Mouse (Mus musculus) monocyte, adult 2 months (primary cell): ENCODE results near the gene Ubtd1.
A peak's percentile ranks its signal among the peaks of the same experiment; 100 is the strongest.

ENCODE experiments used
- DNase-seq, 2 experiments: peaks; one replicate each; pipeline ENCODE4 v3.0.0; 2022; ENCODE audit warnings: low spot score in 2 of 2, low read depth in 1 of 2

Ubtd1 gene

DNA sequence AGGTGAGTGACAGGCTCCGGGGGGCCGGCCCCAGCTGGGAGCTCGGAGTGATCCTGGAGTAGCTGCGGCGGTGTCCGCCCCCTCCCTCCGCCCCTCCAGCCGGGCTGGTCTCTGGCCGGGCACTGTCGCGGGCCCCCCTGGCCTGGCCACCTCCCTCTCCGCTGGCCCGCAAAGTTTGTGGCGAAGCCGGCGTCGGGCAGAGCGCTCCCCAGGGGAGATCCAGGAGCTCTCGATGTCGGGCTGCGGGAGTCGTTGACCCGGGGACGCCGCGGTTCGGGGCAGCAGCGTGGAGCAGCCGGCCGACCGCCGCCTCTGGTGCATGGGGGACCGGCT, at the start of gene Ubtd1:
Gene Ubtd1 (plus strand): TSS at position 169 of the 333 bp plus-strand sequence.
- DNase-seq, result no peak

DNA sequence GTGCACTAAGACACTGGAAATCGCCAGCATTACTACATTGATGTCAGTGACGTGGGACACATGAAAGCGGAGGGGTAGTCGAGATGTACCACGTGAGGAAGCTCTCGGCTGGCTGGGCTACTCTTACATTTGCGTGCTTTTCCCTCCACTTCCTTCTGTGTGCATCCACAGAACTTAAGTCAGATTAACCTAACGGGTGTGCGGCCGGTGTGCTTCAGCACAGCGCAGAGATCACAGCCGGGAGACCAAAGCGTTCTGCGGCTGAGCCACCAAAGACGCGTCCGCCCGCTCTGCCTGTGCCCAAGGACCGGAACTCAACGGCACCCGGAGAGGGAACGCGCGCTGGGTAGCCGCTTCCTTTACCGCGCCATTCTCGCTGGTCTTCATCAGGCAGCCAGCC, 48.9 kb upstream of the Ubtd1 start:
- no peak for DNase-seq

GRCm38 (mm10) chr19:41933179-41934086, 48.1 kb upstream of the Ubtd1 start, which contains the start of the genes Exosc1 and Zdhhc16:
Exosc1 (minus strand) TSS chr19:41933423.
Zdhhc16 (plus strand) TSS chr19:41933480.
- DNase-seq, result peak; percentile 92 to 95

GRCm38 (mm10) chr19:41934124-41934523, 47.4 kb upstream of the Ubtd1 start:
- DNase-seq, result no peak

GRCm38 (mm10) chr19:41935921-41936320, 45.6 kb upstream of the Ubtd1 start:
- no peak for DNase-seq

DNA sequence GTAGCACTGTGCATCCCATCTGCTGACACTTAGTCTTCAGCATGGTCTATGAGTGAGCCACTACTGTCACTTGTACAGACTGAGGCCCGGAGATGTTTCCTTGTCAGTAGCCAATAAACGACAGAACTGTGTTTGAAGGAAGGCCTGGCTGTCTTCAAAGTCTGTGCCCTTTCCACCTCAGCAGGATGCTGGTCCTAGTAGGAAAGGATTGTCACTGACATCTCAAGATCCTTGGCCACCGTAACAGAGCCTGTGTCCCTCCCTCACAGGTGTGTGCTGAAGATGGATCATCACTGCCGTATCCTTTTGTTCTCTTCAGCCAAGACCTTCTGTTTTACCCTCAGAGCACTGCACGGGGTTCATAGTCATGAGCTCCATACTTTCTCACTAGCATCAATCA, 43.0 kb upstream of the Ubtd1 start:
- DNase-seq, result no peak

DNA sequence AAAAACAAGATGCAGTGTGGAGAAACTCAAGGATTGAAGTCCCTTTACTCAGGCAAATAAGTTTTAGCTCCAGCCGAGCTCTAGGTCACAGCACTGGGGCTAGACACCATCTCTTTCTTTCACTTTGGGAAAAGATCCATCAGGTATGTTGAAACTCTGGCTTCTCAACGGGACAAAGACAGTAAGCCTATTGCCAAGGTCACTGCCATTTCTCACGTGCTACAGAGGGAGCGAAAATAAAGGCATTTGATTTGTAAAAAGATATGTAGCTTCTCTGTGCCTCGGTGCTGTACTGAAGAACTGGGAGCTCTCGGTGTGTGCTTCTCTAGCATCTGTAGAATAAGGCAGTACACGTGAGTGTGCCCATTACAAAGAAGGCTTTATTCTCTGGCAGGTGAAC, 37.7 kb upstream of the Ubtd1 start:
- DNase-seq, result no peak

GRCm38 (mm10) chr19:41952287-41952686, 29.3 kb upstream of the Ubtd1 start:
- no peak for DNase-seq

- DNase-seq, result no peak
These were observed 28.0 kb upstream of the Ubtd1 start for GRCm38 (mm10) chr19:41953574-41953973.

GRCm38 (mm10) chr19:41969618-41970017, 11.9 kb upstream of the Ubtd1 start:
- DNase-seq, result no peak

GRCm38 (mm10) chr19:41973891-41974794, 7.4 kb upstream of the Ubtd1 start:
- DNase-seq, result no peak

DNA sequence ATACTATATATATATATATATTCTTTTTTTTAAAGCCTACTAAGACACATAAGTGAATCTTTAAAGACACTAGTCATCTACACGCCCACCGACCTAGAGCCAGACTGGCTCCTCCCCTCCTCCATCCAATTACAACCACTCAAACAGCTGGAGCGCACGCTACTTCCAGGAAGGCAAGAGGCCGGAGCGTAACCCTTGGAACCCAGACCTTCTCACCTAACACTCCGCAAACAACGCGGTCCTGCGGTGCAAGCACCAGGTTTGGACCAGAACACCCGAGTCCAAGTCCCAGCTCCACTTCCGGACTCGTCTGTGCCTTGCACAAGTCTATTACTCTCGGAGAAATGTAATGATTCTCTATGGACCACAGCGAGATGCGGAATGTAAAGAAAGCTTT, 1.1 kb upstream of the Ubtd1 start:
- DNase-seq, result no peak

DNA sequence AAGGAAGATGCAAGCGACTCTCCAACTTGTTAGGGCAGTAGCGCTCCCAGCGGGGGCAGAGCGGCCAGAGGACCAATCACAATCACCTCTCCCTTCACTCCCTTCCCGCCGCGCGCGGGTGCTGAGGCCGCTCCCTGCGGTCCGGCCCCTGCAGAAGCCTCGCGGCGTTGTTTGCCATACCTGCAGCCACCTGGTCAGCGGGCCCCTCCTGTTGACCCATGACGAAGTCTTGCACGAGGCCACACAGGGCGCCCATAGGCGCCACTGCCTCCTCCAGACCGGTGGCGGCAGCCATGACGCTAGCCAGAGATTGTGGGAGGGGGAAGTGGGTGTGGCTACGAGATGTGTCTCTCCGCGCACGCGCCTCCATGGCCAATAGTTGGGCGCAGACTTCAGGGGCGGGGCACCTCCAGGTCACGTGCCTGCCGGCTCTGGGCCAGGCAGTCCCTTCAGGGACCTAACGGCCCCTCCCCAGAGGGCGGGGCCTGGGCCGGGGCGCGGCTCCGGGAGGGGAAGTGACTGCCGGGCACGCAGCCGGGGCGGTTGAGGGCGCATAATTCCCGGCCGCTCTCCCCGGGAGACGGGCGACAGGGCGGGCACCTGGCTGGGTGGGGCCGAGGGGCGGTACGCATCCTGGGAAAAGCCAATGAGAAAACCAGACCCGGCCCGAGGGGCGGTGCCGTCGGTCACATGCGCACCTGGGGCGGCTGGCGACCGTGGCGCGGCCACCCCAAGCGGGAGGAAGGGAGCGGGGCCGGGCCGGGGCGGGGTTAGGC, 556 bp upstream of the Ubtd1 start, which contains the start of gene Mms19:
Gene Mms19 (minus strand): TSS at position 339 of the 776 bp plus-strand sequence.
- peak; percentile 99 for DNase-seq

DNA sequence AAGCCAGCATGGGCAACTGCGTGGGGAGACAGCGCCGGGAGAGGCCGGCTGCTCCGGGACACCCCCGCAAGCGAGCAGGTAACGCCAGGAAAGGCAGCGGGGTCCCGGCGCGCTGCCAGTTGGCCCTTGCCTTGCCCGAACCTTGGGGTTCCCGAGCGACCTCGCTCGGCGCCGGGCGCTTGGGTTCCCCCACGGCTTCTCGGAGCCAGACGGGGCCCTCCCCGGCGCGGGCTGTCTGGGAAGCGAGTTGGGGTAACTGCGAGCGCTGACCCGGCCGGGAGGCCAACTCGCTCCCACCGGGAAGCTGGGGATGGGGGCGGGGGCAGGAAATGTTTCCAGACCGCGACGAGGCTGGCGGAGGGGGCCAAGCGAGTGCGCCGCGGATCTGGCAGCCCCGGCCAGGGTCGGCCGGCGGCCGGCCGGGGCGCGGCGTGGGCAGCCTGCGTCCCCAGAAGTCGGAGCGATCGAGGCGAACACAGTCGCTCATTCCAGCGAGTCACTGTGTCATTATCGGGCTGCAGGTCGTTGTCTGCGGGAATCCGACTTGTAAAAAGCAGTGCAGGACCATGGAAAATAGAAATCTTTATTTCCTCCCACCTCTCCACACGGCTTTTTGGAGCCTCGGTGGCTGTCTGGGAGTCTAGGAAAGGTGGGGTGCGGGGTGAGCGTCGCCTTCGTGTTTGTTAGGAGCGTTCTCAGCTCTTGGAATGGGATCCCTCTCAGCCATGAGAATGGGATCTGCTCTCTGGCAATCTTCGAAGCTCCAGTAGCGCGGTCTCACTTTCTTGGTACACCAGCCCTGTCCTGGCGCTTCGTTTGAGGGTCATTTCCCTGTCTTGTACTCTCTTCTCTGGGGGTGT, 598 bp downstream of the Ubtd1 start:
- DNase-seq, result no peak

GRCm38 (mm10) chr19:41982791-41983150, 1.2 kb downstream of the Ubtd1 start:
- DNase-seq, result peak in 1 of 2 experiments; percentile 14

DNA sequence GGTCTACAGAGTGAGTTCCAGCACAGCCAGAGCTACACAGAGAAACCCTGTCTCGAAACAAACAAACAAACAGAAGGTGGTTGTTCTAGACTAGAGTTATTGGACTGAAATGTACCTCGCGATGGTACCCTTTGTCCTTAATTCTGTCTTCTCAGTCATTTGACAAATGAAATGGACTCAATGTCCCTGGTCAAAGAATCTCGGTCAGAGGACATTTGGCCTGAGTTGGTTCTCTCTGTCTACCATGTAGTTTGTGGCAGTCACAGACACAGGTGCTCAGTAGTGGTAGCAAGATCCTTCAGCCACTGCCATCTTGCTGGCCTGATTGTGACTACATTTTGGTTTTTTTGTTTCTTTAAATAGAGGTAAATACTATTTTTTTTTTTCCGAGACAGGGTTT, 4.4 kb downstream of the Ubtd1 start:
- DNase-seq, result no peak

GRCm38 (mm10) chr19:41987206-41987605, 5.6 kb downstream of the Ubtd1 start:
- no peak for DNase-seq

DNA sequence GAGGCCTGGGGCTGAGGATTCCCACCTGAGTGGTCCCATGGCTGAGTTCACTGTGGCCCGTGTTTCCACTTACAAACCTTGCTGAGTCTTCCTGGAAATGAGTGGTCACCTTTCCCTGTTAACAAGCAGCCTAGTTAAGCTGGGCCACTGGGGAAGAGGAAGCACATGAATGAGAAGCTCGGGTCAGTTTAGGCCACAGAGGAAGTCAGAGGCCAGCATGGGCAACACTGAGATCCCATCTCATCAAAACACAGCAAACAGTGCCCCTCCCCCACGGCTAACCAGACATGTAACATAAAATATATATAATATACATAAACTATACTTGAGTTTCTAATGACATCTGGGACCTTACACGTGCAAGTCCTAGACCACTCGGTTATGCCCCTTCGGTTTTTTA, 8.2 kb downstream of the Ubtd1 start:
- DNase-seq, result peak in 1 of 2 experiments; percentile 19

DNA sequence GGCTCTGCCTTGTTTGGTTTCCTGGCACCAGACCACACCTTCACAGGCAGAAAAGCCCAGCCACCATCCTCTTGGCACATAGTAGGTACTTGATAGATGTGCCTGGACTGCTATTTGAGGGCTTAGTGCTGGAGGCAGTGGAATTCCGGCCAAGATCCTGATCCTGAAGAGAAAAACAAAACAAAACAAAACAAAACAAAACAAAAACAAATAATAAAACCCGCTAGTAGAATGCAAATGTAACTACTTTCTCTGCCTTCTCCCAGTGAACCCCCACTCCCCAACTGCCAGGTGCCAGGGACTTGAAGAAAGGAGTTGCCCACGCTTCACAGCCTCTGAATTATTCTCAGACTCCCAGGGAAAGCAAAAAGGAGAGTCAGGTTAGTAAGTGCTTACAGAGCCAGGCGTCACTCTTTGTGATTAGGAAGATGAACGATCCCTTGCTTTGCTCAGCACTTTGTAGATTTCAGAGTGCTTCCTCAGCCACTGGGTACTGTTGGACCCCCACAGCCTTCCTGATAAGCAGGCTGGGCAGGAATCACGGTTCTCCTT, 10.4 kb downstream of the Ubtd1 start:
- DNase-seq, result no peak

- DNase-seq, result no peak
These were observed 11.4 kb downstream of the Ubtd1 start for GRCm38 (mm10) chr19:41992971-41993370.
